Mouse (Mus musculus) spleen, adult 2 months (tissue): ENCODE data around the gene Megf8.

Experiments used
- CTCF ChIP-seq: fragments of 200-500 bp; IDR thresholded peaks from 2 replicates; pipeline ENCODE4 v1.5.1; 2011; ENCODE audit warnings: mild to moderate bottlenecking, inconsistent platforms; ENCODE audit not compliant: insufficient read depth, insufficient read length, insufficient replicate concordance; ENCODE audit errors: extremely low read depth
- POLR2A ChIP-seq: fragments of 200-500 bp; IDR thresholded peaks from 2 replicates; pipeline ENCODE4 v1.6.1; 2011; ENCODE audit warnings: low read depth, low read length, inconsistent platforms

DNA sequence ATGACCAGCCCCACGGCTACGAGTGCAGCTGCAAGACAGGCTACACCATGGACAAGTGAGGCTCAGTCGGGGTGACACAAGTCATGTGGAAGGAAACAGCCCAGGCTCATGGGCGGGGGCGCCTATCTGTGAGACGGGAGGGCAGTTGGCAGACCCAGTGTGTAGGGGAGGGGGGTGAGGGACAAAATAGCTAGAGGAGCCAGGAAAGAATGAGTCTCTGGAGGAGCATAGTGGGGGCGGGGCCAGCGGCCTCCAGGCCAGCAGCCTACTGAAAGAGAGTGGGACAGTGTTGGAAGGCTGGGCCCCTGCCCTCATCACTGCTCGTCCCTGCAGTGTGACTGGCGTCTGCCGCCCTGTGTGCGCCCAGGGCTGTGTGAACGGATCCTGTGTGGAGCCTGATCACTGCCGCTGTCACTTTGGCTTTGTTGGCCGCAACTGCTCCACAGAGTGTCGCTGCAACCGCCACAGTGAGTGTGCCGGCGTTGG is 41.8 kb downstream of the Megf8 start:
- TF ChIP-seq POLR2A = no peak
- no peak for TF ChIP-seq CTCF
